Mouse (Mus musculus) heart, postnatal 36 days (tissue): ENCODE results near the gene Bmf. TPM values are rescaled to one million over a fixed set of nuclear protein-coding genes. Genes with fewer than 3 reads are reported as not detected.

Experiments
- DNase-seq, 2 experiments: peaks; one replicate each; pipeline ENCODE4 v3.0.0; 2021 to 2022
- intact Hi-C: fragments of 180-260 bp; cut with DNase I; formaldehyde crosslinking; loops from one replicate; pipeline ENCODE4 v1.15.1; 2025
- total RNA-seq, 2 experiments: library from RNA; stranded (reverse); gene quantifications; 2 replicates each; pipeline ENCODE4 v1.2.3; 2021

Gene Bmf
- total RNA-seq, 2 experiments from 2014 or later: 6.7 to 8.2 TPM

DNA sequence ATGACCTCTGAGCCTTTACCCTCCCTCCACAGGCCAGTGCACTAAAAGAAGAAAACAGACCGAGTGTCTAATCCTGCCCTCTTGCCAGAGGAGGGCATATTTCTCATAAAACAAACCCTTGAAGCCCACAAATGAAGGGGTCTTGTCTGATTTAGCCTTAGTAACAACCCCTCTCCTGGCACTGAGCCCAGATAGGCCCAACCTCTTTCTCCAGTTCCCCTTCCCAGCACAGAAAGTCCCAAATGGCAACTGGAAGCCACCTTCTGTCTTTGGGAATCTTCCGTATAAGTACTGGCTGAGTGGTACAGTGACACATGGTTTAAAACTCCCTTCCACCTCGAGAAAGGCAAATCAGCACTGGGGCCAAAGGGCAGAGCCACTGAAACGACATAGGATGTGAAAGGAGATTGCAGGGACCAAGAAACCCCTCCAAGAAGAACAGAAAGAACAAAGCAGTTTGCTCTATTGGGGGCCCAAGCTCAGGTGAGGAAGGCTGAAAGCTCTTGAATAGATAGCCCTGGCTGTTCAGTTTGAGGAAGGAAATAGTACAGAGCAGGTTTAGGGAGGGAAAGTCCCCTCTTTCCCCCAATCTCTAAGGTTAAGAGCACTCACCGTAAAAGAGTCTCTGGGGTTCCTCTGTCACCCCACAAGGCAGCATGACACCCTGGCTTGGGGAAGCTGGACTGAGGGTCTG lies 3.2 kb downstream of the Bmf start:
- intact Hi-C loops: loop anchor here (2.0 to 5.0 kb wide), 3 partner anchors 53 to 201 kb away; partner anchors contain the start of genes Bub1b and Inafm2
- no peak for DNase-seq

DNA sequence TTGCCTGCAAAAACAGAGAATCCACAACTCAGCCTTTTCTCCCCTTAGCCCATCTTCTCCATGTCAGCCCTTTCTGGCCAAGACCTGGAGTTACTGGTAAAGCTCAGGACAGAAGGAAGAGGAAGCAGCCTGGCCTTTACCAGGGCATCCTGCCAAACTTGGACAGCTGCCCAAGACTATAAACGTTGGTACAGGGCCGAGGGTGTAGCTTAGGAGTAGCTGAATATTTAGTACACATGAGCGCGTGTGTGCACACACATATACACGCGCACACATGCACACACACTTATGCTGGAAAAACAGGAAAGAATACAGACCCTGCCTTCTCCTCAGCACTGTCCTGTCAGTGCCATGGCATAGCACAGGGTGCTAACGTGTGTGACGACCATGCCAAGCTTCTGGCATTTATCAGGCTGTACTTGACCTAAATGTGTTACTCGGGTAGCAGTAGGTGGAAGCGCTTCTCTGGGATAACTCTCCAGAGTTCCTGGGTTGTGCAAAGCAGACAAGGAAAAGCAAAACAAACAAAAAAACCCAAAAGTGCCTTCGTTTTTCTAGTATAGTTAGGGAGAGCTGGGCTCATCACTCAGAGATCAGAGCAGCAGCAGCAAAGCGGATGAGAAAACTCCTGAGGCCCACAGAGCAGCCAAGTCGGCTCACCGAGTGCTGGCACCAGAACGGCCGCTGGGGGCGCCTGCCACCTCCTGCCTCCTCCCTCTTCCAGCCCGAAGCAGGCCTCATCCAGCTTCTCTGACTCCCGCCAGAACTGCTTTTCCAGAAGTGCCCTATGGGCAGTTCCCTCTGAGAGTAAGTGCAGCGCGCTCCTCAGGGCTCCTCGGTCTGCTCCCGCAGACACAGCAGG lies 4.0 kb downstream of the Bmf start:
- intact Hi-C loops: loop anchor here (2.0 to 5.0 kb wide), 4 partner anchors 35 to 202 kb away; partner anchors contain the start of genes Bub1b and Inafm2
- DNase-seq: peak; percentile 92 to 94

DNA sequence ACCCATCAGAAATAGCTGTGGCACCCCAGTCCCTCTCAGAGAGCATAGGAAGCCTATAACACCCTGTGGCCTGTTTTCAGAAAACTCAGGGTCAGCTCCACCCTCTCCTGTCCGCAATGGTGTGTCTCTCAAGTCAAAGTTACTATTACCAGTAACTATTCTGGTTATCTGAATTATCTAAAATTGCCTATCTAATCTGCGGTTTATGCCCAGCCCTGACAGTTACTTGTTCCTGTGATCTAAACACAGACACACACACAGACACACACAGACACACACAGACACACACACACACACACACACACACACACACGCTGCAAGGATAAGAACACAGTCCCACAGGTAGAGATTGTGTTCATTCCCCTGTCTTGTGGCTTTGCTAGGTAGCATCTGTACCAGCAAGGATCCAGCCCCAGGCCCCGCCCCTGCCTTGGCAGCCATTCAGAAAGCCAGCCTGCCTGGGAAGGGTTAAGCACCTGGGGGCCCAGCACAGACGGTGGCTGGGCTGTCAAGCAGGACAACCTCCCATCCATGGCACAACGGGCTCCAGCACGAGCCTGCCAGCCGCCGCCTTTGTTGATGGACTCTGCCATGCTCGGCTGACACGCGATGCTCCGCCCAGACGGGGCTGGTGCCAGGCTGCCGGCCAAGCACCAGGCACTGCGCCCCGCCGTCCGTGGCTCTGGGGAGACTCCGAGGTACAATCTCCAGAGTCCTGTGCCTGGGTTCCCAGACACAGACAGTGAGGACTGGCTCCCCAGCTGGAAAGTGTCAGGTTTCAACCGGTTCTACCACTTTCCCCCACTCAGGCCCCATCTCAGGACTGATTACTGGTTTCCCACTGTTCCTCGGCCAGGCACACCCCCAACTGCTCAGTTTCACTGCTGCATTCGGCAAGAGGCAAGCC lies 5.3 kb downstream of the Bmf start:
- DNase-seq: peak; percentile 78 to 79
- intact Hi-C loops: loop anchor here (2.0 kb wide), 1 partner anchor 33 kb away; no protein-coding TSS in a partner anchor

DNA sequence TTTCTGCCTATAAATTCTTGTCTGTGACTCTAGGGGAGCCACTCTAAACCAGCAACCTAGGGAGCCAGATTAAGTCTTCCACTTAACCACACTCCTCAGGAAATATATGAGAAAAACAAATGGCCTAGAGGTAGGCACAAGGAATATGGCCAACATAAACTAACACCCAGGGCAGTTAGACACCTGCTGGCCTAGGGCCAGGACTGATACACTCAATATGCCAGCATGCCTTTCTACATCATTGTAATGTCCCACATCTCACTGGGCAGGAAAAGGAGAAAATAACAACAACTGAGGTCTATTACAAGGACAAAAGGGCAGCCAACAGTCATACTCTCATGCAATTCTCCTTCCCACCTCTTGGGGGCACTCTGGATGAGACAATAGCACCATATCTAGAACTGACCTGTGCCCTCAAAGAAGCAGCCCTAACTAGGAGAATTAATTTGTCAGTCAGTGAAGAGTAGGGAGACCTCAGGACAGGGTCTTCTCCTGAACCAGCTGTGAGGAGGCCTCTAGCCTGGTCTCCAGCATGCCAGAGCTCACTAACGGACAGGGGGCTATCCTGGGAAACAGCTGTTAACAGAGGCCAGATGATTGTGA lies 6.4 kb downstream of the Bmf start:
- DNase-seq: no peak
- intact Hi-C loops: no loop called here

DNA sequence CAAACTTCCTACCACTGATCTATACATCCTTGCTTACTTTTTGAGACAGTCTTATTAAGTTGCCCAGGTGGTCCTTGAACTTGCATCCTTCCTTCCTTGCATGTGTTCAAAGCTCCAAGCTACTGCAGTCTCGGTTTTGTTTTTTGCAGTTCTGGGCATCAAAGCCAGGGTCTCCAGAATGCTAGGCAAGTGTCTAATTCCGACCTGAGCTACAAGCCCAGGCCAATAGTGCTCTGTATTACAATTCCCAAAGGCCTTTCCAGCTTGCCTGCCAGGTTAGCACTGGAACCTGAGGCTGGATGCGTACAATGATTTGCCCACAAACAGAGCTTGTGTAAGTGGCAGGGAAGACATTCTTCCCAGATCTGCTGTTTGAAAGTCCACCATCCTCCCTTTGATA lies 7.8 kb downstream of the Bmf start:
- DNase-seq: no peak
- intact Hi-C loops: no loop called here

DNA sequence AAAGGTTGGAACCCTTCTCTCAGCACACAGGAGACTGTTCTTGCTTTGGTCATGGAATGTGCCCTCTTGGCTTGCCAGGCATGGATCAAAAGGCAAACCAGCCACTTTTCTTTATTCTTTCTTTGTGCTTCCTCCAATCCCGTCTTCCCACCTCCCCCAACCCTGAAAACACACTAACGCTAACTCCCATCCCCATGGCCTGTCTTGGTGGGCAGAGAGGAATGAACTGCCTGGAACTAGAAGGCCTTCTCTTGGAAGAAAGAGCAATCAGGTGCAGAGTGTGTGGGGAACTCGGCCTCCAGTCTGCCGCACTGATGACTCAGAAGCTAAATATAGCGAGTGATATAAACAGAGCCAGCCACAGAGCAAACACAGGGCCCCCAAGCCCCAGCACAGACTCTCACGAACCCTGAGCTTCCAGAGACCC lies 8.8 kb downstream of the Bmf start:
- intact Hi-C loops: no loop called here
- peak; percentile 42 to 71 for DNase-seq

DNA sequence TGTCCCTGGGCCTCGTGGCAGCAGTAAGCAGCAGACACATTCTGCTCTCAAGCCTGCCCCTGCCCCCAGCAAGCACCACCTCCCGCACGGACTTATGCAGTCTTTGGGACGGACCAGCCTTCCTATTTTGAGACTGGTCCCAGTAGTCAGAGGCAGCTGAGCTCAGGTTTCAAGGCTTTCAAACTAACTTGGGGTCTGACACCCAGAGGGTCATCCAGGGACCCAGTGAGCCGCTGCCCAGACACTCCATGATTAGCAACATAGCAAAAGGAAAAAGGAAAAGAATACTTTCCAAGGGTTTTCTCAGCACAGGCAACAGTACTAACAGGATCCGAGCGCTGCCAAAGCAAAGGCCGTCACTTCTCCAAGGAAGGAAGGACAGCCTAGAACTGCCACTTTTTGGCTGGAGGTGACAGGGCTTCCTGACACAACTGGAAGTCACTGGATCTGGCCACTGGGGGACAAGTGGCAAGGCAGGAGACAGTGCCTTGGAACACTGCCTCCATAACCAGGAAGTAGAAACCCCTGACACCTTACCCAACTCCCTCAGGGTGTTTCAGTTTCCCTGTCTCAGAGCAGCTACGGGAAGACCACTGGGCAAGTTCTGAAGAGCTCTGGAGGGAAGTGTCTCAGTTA lies 9.5 kb downstream of the Bmf start:
- DNase-seq: peak; percentile 47 to 67
- intact Hi-C loops: no loop called here

DNA sequence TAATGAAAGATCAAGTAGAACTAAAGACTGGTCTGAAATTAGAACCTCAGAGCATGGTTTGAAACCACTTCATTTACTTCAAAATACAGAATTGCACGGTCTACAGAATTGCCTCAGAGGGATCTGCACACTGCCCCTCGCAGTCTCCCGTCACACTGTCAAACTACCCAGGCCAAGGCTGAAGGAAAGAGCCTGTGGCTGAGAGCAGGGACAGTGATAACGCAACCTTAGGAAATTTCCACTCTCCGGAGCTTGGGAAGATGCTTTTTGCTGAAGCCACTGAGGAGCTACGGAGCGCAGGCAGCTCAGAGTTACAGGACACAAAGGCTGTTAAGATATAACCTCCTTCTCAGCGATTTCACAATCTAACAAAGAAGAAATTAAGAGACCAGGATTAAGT lies 10.4 kb downstream of the Bmf start:
- intact Hi-C loops: no loop called here
- no peak for DNase-seq

DNA sequence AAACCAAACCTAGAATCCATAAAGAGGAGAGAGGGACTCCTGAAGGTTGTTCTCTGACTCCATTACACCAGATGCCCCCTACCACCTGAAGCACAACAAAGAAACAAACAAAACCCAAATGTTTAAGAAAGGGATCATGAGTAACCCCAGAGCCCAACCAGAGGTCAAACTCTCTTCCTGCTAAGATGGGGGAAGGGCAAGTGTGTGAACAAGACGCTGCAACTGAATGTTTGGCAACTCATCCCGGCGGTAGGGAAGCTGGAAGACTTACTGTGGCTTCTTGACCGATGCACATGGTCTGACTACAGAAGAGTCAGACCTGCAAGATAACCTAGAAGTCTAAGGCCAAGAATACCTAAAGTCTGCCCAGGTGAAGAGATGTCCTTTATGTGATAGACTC lies 12.3 kb downstream of the Bmf start:
- no peak for DNase-seq
- intact Hi-C loops: no loop called here

DNA sequence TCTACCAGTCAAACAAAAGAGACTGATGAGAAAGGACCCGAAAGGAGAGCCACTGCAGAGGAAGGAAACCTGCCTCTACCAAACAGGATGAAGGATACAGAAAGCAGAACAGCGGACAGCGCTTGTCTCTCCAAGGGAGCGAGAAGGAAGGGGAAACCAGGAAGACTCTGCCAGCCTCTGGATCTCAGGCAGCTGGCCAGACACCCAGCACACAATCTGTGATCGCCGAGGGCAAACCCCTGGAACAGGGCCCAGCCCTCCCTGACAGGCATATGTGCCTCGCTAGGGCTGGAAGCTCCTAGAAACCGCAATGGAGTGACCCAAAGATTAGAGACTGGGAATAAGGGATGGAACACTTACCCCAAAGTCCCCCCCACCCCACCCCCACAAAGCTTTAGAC lies 12.9 kb downstream of the Bmf start:
- DNase-seq: peak; percentile 59 to 65
- intact Hi-C loops: no loop called here

DNA sequence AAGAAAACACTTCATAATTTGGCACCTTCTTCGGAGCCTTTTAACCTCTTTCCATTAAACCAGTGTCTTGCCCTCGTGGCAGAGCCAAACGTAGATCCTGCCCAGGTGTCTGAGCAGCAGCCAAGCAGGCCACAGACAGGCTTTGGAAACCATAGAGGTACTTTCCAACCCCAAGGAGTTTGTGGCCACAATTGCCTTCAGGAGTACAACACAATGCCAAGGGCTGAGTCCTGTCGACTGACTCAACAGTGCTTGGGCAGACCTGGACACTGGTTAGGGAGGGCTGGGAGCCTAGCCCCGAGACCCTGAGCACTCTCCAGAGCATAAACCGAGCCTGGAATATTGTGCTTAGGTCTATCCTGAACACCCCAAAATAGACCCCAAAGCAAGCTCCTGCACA lies 13.4 kb downstream of the Bmf start:
- DNase-seq: no peak
- intact Hi-C loops: no loop called here

DNA sequence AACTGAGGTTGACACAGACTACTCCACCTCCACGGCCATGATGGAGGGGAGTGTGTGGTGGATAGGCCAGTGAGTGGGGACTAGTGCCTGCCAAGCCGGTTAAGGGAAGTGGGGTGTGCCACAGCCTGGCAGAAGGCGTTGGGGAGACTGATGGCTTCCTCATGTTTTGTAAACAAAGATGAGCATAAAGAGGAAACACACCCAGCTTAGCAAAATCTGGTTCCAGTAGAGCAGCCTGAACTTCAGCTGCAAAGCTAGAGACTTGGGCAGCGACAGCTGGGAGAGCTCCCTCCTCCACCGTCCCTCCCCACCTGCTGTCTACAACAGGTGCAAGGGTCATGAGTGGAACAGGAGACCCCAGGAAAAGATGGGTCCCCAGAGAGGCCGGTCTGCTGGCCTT lies 15.5 kb downstream of the Bmf start:
- DNase-seq: no peak
- intact Hi-C loops: no loop called here

DNA sequence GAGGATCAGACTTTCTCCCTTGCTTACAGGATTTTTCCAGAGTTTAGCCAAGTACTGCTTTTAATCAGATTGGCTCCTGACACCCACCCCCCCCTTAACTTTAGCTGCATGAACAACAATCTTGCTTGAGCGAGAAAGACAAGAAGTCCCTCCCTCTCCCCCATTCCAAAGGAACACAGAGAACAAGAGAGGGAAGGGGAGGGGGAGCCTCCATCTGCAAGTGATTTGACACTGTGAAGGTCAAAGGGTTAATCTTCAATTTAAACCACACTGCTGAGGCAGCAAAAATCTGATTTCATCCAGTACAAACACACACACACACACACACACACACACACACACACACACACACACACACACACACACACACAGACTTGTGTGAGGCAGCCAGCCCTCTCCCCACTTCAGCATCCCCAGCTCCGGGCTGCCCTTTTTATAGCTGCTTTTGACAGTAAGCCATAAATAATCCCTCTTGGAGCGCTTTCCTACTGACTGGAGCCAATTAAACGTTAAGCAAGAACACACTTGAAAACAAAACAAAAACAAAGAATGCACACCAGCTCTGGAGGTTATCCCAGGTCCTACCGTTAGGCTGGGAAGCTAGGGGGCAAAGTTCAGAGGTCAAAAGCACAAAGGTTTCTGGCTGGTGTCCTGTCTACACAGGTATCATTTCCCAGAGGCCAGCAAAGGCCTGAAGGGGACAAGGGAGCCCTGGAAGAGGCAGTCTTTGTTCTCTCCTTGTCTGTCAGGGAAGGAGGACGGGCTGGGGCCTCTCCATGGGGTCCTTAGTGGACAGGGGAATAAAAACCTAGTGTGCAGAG lies 16.4 kb downstream of the Bmf start:
- intact Hi-C loops: no loop called here
- DNase-seq: peak; percentile 35 to 66

DNA sequence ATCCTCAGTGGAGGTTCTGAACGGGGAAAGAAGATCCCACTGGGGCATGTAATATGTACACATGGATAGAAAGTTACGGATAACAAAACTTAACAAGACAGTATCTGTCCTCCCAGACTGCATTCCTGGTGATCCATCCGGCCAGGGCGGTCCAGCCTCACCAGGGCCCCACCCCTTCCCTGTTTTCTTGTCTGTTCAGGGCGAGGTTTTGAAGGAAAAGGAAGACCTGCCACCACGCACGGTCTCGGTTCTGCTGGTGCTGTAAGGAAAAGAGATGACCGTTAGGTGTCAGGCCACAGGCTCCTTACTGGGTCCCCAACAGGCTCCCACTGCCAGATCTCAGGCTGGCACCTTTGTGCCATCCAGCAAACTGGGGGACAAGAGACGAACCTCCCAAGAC lies 17.1 kb downstream of the Bmf start:
- intact Hi-C loops: no loop called here

DNA sequence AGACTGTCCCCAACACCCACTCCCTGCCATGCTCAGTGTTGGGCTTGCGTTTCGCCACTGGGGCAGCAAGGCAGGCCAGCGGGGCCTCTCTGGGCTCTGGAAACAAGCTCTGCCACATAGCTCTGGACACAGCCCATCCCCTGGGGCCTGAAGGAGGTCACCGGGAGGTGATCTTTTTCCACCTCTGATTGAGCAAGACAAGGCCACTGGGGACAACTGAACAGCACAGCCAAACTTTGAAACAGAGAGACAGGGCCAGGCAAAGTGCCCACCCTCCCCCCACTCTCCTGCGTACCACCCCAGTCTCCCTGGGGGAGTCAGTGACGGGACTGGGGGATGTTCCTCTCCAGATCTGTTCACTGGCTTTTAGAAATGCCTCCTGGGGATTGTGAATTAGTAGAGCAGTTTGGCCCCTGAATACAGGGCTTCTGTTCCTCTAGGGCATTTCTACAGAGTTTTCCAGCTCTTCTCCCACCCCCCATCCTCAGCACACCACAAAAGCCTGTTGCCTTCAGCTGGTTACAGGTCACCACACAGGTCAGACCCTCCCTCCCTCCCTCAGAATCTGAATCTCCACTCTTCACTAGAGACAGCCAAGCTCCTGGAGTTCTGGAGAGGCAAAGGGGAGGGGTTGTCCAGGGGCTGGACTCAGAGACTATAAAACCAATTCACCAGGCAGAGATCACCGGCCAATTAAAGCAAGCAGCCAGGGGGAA lies 19.9 kb downstream of the Bmf start:
- peak; percentile 81 to 86 for DNase-seq
- intact Hi-C loops: no loop called here

More for the DNA sequence above, 17.1 kb downstream of the Bmf start:
- peak in 1 of 2 experiments; percentile 26 for DNase-seq

DNA sequence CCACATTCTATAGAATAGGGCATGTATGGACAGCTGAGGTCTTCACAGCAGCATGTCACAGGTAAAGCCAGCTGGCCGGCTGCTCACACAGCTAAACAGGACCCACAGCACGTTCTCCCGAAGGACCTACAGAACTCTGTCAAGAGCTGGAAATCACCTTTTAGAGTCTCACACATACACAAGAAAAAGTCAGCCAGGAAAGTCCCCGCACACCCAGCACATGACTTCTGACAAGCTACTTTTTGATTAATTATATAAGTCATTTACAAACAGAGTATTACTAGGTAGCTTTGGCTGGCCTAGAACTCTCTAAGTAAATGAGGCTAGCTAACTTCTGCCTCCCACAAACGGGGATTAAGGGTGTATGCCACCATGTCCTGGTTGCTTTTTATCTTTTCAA lies 22.9 kb downstream of the Bmf start:
- intact Hi-C loops: no loop called here
- no peak for DNase-seq

DNA sequence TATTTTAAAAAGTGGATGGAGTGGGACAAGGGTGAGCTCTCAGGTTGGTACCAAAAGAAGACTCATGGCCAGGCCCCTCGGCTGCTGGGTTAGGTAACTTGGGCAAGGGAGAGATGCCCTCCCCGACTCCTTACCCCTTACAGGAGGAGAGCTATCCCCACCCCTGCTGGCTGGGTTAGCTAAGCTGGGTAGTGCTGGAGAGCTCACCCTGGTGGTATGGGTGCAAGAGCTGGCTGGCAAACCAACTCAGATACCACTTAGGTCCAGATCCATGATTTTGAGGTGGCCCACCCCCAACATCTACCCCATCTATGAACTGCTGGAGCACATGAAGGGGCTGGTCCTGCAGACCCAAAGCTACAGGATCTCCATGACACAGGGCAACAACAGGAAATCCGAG lies 24.7 kb downstream of the Bmf start:
- intact Hi-C loops: no loop called here
- no peak for DNase-seq

DNA sequence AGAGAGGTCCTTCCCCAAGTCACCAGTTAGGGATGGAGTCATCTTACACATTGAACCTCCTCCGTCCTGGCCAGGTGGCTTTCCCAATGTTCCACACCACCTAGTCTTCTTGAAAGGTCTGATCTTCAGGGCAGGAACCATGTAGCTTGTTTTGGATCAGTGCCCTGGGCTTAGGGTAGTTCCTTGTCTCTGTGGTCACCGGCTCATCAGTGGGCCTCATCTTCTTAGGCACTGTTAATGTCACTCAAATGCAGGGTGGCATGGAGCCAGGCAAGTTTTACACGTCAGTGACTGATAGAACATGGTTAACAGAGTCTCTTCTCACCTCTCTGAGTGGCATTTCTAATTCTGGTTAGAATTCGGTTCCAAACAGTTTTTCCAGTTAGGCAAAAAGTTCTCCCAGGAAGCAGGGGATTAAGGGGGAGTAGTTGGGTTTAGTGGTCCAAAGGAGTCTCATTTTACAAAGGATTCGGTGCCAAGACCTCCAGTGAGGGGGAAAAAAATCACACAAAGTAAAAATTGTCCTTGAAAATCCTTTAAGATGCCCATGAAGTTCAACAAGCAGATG lies 26.2 kb downstream of the Bmf start:
- intact Hi-C loops: no loop called here
- no peak for DNase-seq
